ENCODE assay signal across 7 mouse cellular contexts in genomic region chr3:28263948-28264840, GRCm38 (mm10). TPM values are rescaled to one million over a fixed set of nuclear protein-coding genes. Genes with fewer than 3 reads are reported as not detected.
DNase-seq lines count a peak whose midpoint lies in the region; ATAC-seq and TF ChIP-seq lines count a peak whose summit lies in the region.

No protein-coding gene starts in this region.

- peak overlapping the region; percentile 86 for H3K4me2 ChIP-seq in forebrain, postnatal 0 days (ENCODE audit: low read depth)
- H3K4me2 ChIP-seq in hindbrain, embryonic 13.5 days, result peak overlapping the region; percentile 80

- peak; percentile 76 for DNase-seq in T-cell, adult 2 months (ENCODE audit: low spot score)
- DNase-seq in forebrain, postnatal 0 days, result peak; percentile 81
- DNase-seq in left cerebral cortex, postnatal 10 days (ENCODE audit: extremely low spot score in 1 of 2, low spot score in 2 of 2), result peak; percentile 36 to 42
- DNase-seq in right cerebral cortex, postnatal 36 days (ENCODE audit: low spot score in 2 of 2), result peak; percentile 34 to 36

- TF ChIP-seq CTCF in forebrain, postnatal 0 days (IDR thresholded peaks at IDR 0.05; ENCODE audit: low read depth), result no peak

- peaks cover 21% of the 10 kb centered on the region for H3K4me1 ChIP-seq in forebrain, postnatal 0 days (ENCODE audit: insufficient read depth)
- H3K4me1 ChIP-seq in hindbrain, embryonic 13.5 days (replicated peaks), result peaks cover 46% of the 10 kb centered on the region

- H3K9me3 ChIP-seq in forebrain, postnatal 0 days (ENCODE audit: low read length), result no peaks in the 10 kb centered on the region
- no peaks in the 10 kb centered on the region for H3K9me3 ChIP-seq in hindbrain, embryonic 13.5 days

- H3K27me3 ChIP-seq in forebrain, postnatal 0 days (ENCODE audit: insufficient read depth, low read length), result no peaks in the 10 kb centered on the region
- no peaks in the 10 kb centered on the region for H3K27me3 ChIP-seq in hindbrain, embryonic 13.5 days

- H3K4me3 ChIP-seq in forebrain, postnatal 0 days (ENCODE audit: low read depth, low read length), result peak overlapping the region; percentile 89
- H3K4me3 ChIP-seq in hindbrain, embryonic 13.5 days, result peak overlapping the region; percentile 82

- H3K27ac ChIP-seq in forebrain, postnatal 0 days (ENCODE audit: low read depth, low read length), result peak overlapping the region; percentile 95
- H3K27ac ChIP-seq in hindbrain, embryonic 13.5 days, result peak overlapping the region; percentile 97

- no peaks in the 10 kb centered on the region for H3K36me3 ChIP-seq in forebrain, postnatal 0 days (ENCODE audit: insufficient read depth)
- no peaks in the 10 kb centered on the region for H3K36me3 ChIP-seq in hindbrain, embryonic 13.5 days

- 3% methylated on average over 26 of the region's 26 CpGs for WGBS in forebrain, postnatal 0 days
- 2% methylated on average over 26 of the region's 26 CpGs for WGBS in hindbrain, embryonic 13.5 days

- peak; percentile 26; the same call in 1 of the 2 replicates for ATAC-seq in cerebellum, adult (ENCODE audit: insufficient number of reproducible peaks, low FRiP score, low TSS enrichment)
- ATAC-seq in forebrain, postnatal 0 days, result peak; percentile 7
- peak; percentile 30 for ATAC-seq in hindbrain, embryonic 13.5 days (ENCODE audit: low FRiP score)
- ATAC-seq in megakaryocyte, adult 5-6 weeks (ENCODE audit: poor library complexity, severe bottlenecking), result peak; percentile 19

- peak overlapping the region; percentile 94 for H3K9ac ChIP-seq in forebrain, postnatal 0 days
- H3K9ac ChIP-seq in hindbrain, embryonic 13.5 days, result peak overlapping the region; percentile 98

- intact Hi-C loops in left cerebral cortex, postnatal 10 days (cut with DNase I), result loop anchor here (2.0 to 10.0 kb wide), 3 partner anchors 68 to 291 kb away; no protein-coding TSS in a partner anchor

RNA-seq across cellular contexts. Expression of gene Tnik, which starts 1.2 kb away (rescaled TPM):
- total RNA-seq in forebrain, postnatal 0 days (2014; rRNA removed), result 105 and 125 TPM in 2 replicates
- polyA plus RNA-seq in forebrain, postnatal 0 days (2015; fragmentation: Nextera tagmentation; extraction: Ambion mirVana), result 27.9 and 43.0 TPM in 2 replicates
- polyA plus RNA-seq in hindbrain, embryonic 13.5 days (2015; fragmentation: Nextera tagmentation; extraction: Ambion mirVana), result 70.7 and 73.6 TPM in 2 replicates
- total RNA-seq in left cerebral cortex, postnatal 10 days (2021), result 100 to 1,000 TPM; 235 to 250 TPM
- total RNA-seq in megakaryocyte, adult 5-6 weeks (2015), result 2.6 and 2.7 TPM in 2 replicates
- total RNA-seq in megakaryocyte, adult 5-6 weeks (2017), result 6.3 and 6.4 TPM in 2 replicates

Comparison
In these comparisons a context has a peak if more than half of its experiments do, and no peak if none do; other contexts are left out.
1. Peak in every context shown above with its lines: DNase-seq, ATAC-seq, H3K4me3 ChIP-seq and H3K27ac ChIP-seq.
2. RNA of gene Tnik, which starts 1.2 kb away (total RNA-seq): 235 to 250 TPM in left cerebral cortex, postnatal 10 days and 105 to 125 TPM in forebrain, postnatal 0 days; 2.6 to 6.4 TPM in megakaryocyte, adult 5-6 weeks; every median in the first group is over 10 times any median in the second.